Mouse (Mus musculus) mature B cell (primary cell): ENCODE measurements around the gene Pgap1.

Experiments used
- in situ Hi-C: fragments of 300-500 bp; cut with MboI; formaldehyde crosslinking; loops from 2 replicates; pipeline ENCODE4 v1.14.3; 2019

Gene Pgap1

GRCm38 (mm10) chr1:54520062-54520577 is 37.4 kb downstream of the Pgap1 start:
- in situ Hi-C loops, result no loop called here

- in situ Hi-C loops, result no loop called here
Observed at GRCm38 (mm10) chr1:54513836-54514235, 43.6 kb downstream of the Pgap1 start.

GRCm38 (mm10) chr1:54498496-54498895 is 59.0 kb downstream of the Pgap1 start:
- in situ Hi-C loops, result no loop called here

GRCm38 (mm10) chr1:54496254-54496653 is 61.2 kb downstream of the Pgap1 start:
- in situ Hi-C loops, result no loop called here

- in situ Hi-C loops, result no loop called here
Observed at GRCm38 (mm10) chr1:54493496-54493895, 64.0 kb downstream of the Pgap1 start.

GRCm38 (mm10) chr1:54492435-54492841 is 65.0 kb downstream of the Pgap1 start:
- in situ Hi-C loops, result no loop called here

GRCm38 (mm10) chr1:54484744-54485420 is 72.6 kb downstream of the Pgap1 start:
- in situ Hi-C loops, result no loop called here

GRCm38 (mm10) chr1:54480491-54480890 is 77.0 kb downstream of the Pgap1 start:
- in situ Hi-C loops, result no loop called here

GRCm38 (mm10) chr1:54468662-54469061 is 88.8 kb downstream of the Pgap1 start:
- in situ Hi-C loops, result no loop called here

GRCm38 (mm10) chr1:54467366-54467765 is 90.1 kb downstream of the Pgap1 start:
- in situ Hi-C loops, result no loop called here

- in situ Hi-C loops, result no loop called here
Observed at GRCm38 (mm10) chr1:54452116-54452515, 105.4 kb downstream of the Pgap1 start.

GRCm38 (mm10) chr1:54448833-54449232 is 108.7 kb downstream of the Pgap1 start:
- in situ Hi-C loops, result no loop called here

- in situ Hi-C loops, result no loop called here
Observed at GRCm38 (mm10) chr1:54443641-54444040, 113.8 kb downstream of the Pgap1 start.

- in situ Hi-C loops, result no loop called here
Observed at GRCm38 (mm10) chr1:54439080-54439476, 118.4 kb downstream of the Pgap1 start.

GRCm38 (mm10) chr1:54438340-54439079 is 119.0 kb downstream of the Pgap1 start, which contains the start of gene Gtf3c3:
Gtf3c3 (minus strand) TSS chr1:54438971.
- in situ Hi-C loops, result no loop called here
